Mouse (Mus musculus): ENCODE data around the gene Sik1. TPM values are rescaled to one million over a fixed set of nuclear protein-coding genes. Genes with fewer than 3 reads are reported as not detected.

The Sik1 gene
- total RNA-seq, 2 experiments from 2014 or later = 74.3 to 79.7 TPM

GRCm38 (mm10) chr17:31806025-31806424, 49.6 kb downstream of the Sik1 start:
- peak; percentile 54 for DNase-seq

GRCm38 (mm10) chr17:31805585-31805984, 50.0 kb downstream of the Sik1 start:
- no peak for DNase-seq

GRCm38 (mm10) chr17:31802272-31803017, 53.2 kb downstream of the Sik1 start:
- DNase-seq = no peak

- DNase-seq = no peak
Measured at GRCm38 (mm10) chr17:31800852-31801363, 54.7 kb downstream of the Sik1 start.

GRCm38 (mm10) chr17:31795893-31796292, 59.7 kb downstream of the Sik1 start:
- no peak for DNase-seq

Other genes starting within 250 kb of the Sik1 start
- 1 to 10 TPM in 1 of 2 experiments, under 1 TPM in 1; 0.45 to 1.1 TPM for gene Cbs, start 218.6 kb downstream of the Sik1 start, total RNA-seq (2021)
- 100 to 1,000 TPM; 160 to 162 TPM for gene U2af1, start 196.9 kb downstream of the Sik1 start, total RNA-seq (2021)
- gene Cryaa, start 178.0 kb downstream of the Sik1 start, total RNA-seq (2021) = not detected
- gene Rrp1b, start 180.3 kb upstream of the Sik1 start, total RNA-seq (2021) = 10 to 100 TPM; 16.2 to 16.8 TPM
- under 1 TPM; 0.95 to 0.98 TPM for gene Hsf2bp, start 180.5 kb upstream of the Sik1 start, total RNA-seq (2021)

All from heart, postnatal 4 days (tissue).